14 mouse cellular contexts compared by ENCODE assay signal in the genomic region with DNA sequence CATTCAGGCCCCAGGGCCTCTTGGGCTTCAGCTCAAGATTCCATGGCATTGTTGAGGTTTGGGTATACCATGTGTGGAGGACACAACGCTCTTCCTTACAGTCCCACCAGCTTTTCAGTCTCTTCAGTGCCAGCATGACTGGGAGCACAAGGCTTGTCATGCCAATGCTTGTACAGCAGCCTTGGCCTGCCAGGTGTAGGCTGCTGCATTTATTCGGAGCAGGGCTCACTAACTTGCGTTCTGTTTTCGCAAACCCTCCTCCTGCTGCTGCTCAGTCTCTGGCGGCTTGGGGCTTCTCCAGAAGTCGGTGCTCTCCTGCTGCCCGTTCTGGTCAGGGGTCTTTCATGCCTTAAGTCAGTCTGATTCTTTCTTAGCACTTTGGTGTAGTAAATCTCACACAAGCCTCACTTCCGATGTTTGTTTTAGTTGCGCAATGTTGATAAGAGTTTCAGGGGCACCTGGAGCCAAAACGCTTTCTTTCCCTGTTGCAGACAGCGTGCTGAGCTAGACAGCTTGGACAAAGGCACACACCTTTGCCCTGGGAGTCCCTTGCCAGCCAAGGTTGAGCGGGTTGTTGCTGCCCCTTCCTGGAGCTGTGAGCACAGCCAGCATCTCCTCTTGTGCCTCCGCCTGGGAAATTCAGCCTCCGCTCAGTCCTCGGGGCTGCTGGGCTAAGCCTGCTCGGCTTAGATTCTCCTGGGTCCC. TPM values are rescaled to one million over a fixed set of nuclear protein-coding genes. Genes with fewer than 3 reads are reported as not detected.
DNase-seq lines count a peak whose midpoint lies in the region; ATAC-seq and TF ChIP-seq lines count a peak whose summit lies in the region.
"Had no signal": no experiment of that assay in that cellular context is flagged by ENCODE, and none has a peak within 500 bp of the region (broad histone marks: within the 10 kb centered on the region; RNA-seq: fewer than 3 reads in every experiment).

No protein-coding gene starts in this region.

- H3K9me3 ChIP-seq in embryonic facial prominence, embryonic 10.5 days: no peaks in the 10 kb centered on the region
- H3K9me3 ChIP-seq: forebrain, embryonic 12.5 days; heart, embryonic 15.5 days had no signal

- peaks cover 2% of the 10 kb centered on the region; the same call in 1 of the 2 replicates for H3K79me2 ChIP-seq in liver, adult 2 months (ENCODE audit: control insufficient read depth, insufficient read depth, low read length)

- no peak for TF ChIP-seq POLR2A in liver, adult 2 months (IDR thresholded peaks at IDR 0.05; ENCODE audit: extremely low read depth, insufficient read depth, low read length)
- no peak for TF ChIP-seq POLR2A in lung, adult 2 months (IDR thresholded peaks at IDR 0.05; ENCODE audit: borderline replicate concordance, extremely low read depth, low read depth, low read length)

- no peaks in the 10 kb centered on the region for H3K27me3 ChIP-seq in liver, adult 2 months (ENCODE audit: control insufficient read depth, insufficient read depth, low read length)
- no peaks in the 10 kb centered on the region for H3K27me3 ChIP-seq in embryonic facial prominence, embryonic 10.5 days (replicated peaks; ENCODE audit: low read depth, poor library complexity, severe bottlenecking)
- H3K27me3 ChIP-seq: forebrain, embryonic 12.5 days; heart, embryonic 15.5 days had no signal

- peaks cover 14% of the 10 kb centered on the region for H3K4me1 ChIP-seq in liver, adult 2 months (ENCODE audit: control insufficient read depth, insufficient read depth, low read length)
- H3K4me1 ChIP-seq in embryonic facial prominence, embryonic 10.5 days: no peaks in the 10 kb centered on the region
- H3K4me1 ChIP-seq in lung, adult 2 months (ENCODE audit: control insufficient read depth, insufficient read depth, low read length): peaks cover 8% of the 10 kb centered on the region; the same call in 1 of the 2 replicates
- H3K4me1 ChIP-seq: forebrain, embryonic 12.5 days had no signal

- no peak overlapping the region for H3K9ac ChIP-seq in liver, adult 2 months (ENCODE audit: low read depth, low read length)
- H3K9ac ChIP-seq: forebrain, embryonic 12.5 days; heart, embryonic 15.5 days had no signal

- ATAC-seq in inflammation-experienced regulatory T-cells, adult 6 months: no peak

- no peak overlapping the region; the same call in 1 of the 2 replicates for H3K4me3 ChIP-seq in liver, adult 2 months (ENCODE audit: insufficient read depth, low read depth, low read length)
- no peak overlapping the region for H3K4me3 ChIP-seq in embryonic facial prominence, embryonic 10.5 days
- no peak overlapping the region for H3K4me3 ChIP-seq in lung, adult 2 months (replicated peaks; ENCODE audit: extremely low read depth, low read depth, low read length)
- H3K4me3 ChIP-seq: forebrain, embryonic 12.5 days; heart, embryonic 15.5 days had no signal

- H3K27ac ChIP-seq in liver, adult 2 months (replicated peaks; ENCODE audit: insufficient read depth, low read depth, low read length): peak overlapping the region; percentile 34
- H3K27ac ChIP-seq in embryonic facial prominence, embryonic 10.5 days (replicated peaks): 0 out of 2 replicates have a peak overlapping the region, but pooled peaks have one; percentile 36
- H3K27ac ChIP-seq: forebrain, embryonic 12.5 days; heart, embryonic 15.5 days had no signal

- H3K36me3 ChIP-seq in liver, adult 2 months (ENCODE audit: control insufficient read depth, insufficient read depth, low read length): no peaks in the 10 kb centered on the region
- peaks cover 20% of the 10 kb centered on the region for H3K36me3 ChIP-seq in embryonic facial prominence, embryonic 10.5 days (replicated peaks)

- peak; percentile 37 for TF ChIP-seq CTCF in liver, adult 2 months (IDR thresholded peaks at IDR 0.05; ENCODE audit: low read depth, low read length)
- no peak for TF ChIP-seq CTCF in lung, adult 2 months (IDR thresholded peaks at IDR 0.05; ENCODE audit: insufficient read depth, low read length)

- peak; percentile 98 for DNase-seq in liver, adult 2 months (ENCODE audit: extremely low read depth, low read depth, low spot score)
- no peak for DNase-seq in liver
- no peak for DNase-seq in embryonic facial prominence, embryonic 10.5 days (ENCODE audit: low spot score)
- DNase-seq in lung, adult 2 months: peak; percentile 45
- peak; percentile 79 for DNase-seq in yolk sac, embryonic 10.5 days (ENCODE audit: low spot score)
- no peak for DNase-seq in right cerebral cortex, postnatal 36 days (ENCODE audit: low spot score in 2 of 2)
- no peak for DNase-seq in thymus, postnatal 0 days (ENCODE audit: low spot score)
- DNase-seq: gastrocnemius, postnatal 10 days; thymus, postnatal 36 days had no signal

- WGBS in liver, adult 2 months: 21% methylated on average over 16 of the region's 16 CpGs
- 78% methylated on average over 16 of the region's 16 CpGs for WGBS in embryonic facial prominence, embryonic 10.5 days
- WGBS in lung, adult 2 months: 31% methylated on average over 16 of the region's 16 CpGs

RNA-seq across cellular contexts. Expression of gene Mustn1, which starts 17.4 kb away (rescaled TPM):
- 1.0 and 2.3 TPM in 2 replicates for total RNA-seq in liver, adult 2 months (2014; rRNA removed)
- polyA plus RNA-seq in liver, adult 2 months (2012; rRNA removed): 4.1 and 4.4 TPM in 2 replicates
- polyA plus RNA-seq in embryonic facial prominence, embryonic 10.5 days (2016; fragmentation: Nextera tagmentation; extraction: Ambion mirVana): 0.52 and 0.67 TPM in 2 replicates
- polyA plus RNA-seq in lung, adult 2 months (2012; rRNA removed): 44.8 and 50.3 TPM in 2 replicates
- polyA plus RNA-seq in inflammation-experienced regulatory T-cells, adult 6 months (2017; shearing (Covaris generic)): 1 to 10 TPM in 2 of 3 experiments, under 1 TPM in 1; 0.49 to 1.3 (median 1.1) TPM
- 1.8 and 1.9 TPM in 2 replicates for polyA plus RNA-seq in thymus, postnatal 0 days (2015; fragmentation: Nextera tagmentation; extraction: Ambion mirVana)

RNA-seq across cellular contexts. Expression of gene Itih4, which starts 24.7 kb away (rescaled TPM):
- 1,004 and 1,280 TPM in 2 replicates for total RNA-seq in liver, adult 2 months (2014; rRNA removed)
- polyA plus RNA-seq in liver, adult 2 months (2012; rRNA removed): 1,016 and 1,052 TPM in 2 replicates
- polyA plus RNA-seq in embryonic facial prominence, embryonic 10.5 days (2016; fragmentation: Nextera tagmentation; extraction: Ambion mirVana): not detected in 2 replicates
- polyA plus RNA-seq in lung, adult 2 months (2012; rRNA removed): 37.7 and 43.4 TPM in 2 replicates
- polyA plus RNA-seq in inflammation-experienced regulatory T-cells, adult 6 months (2017; shearing (Covaris generic)): not detected
- polyA plus RNA-seq in thymus, postnatal 0 days (2015; fragmentation: Nextera tagmentation; extraction: Ambion mirVana): 0.09 and 0.64 TPM in 2 replicates
- total RNA-seq: megakaryocyte progenitor cell, adult 5-6 weeks had no signal
- polyA plus RNA-seq: embryonic facial prominence, embryonic 11.5 days; forebrain, embryonic 12.5 days had no signal

RNA-seq across cellular contexts. Expression of gene Tmem110, which starts 36.2 kb away (rescaled TPM):
- total RNA-seq in liver, adult 2 months (2014; rRNA removed): 3.7 and 4.1 TPM in 2 replicates
- polyA plus RNA-seq in liver, adult 2 months (2012; rRNA removed): 7.5 and 8.2 TPM in 2 replicates
- polyA plus RNA-seq in embryonic facial prominence, embryonic 10.5 days (2016; fragmentation: Nextera tagmentation; extraction: Ambion mirVana): 29.5 and 30.2 TPM in 2 replicates
- polyA plus RNA-seq in lung, adult 2 months (2012; rRNA removed): 40.6 and 43.7 TPM in 2 replicates
- polyA plus RNA-seq in inflammation-experienced regulatory T-cells, adult 6 months (2017; shearing (Covaris generic)): 1 to 10 TPM; 6.2 to 7.5 (median 6.6) TPM
- polyA plus RNA-seq in thymus, postnatal 0 days (2015; fragmentation: Nextera tagmentation; extraction: Ambion mirVana): 18.3 and 19.9 TPM in 2 replicates

Comparison
In these comparisons a context has a peak if more than half of its experiments do, and no peak if none do; other contexts are left out.
1. DNase-seq: peak in liver, adult 2 months (single experiment), lung, adult 2 months (single experiment) and yolk sac, embryonic 10.5 days (single experiment); none in liver (single experiment), embryonic facial prominence, embryonic 10.5 days (single experiment), right cerebral cortex, postnatal 36 days (0 of 2) and thymus, postnatal 0 days (single experiment).
2. RNA of gene Itih4, which starts 24.7 kb away (polyA plus RNA-seq): 1,016 to 1,052 TPM in liver, adult 2 months and 37.7 to 43.4 TPM in lung, adult 2 months; 0.09 to 0.64 TPM in thymus, postnatal 0 days, not detected in embryonic facial prominence, embryonic 10.5 days and not detected in inflammation-experienced regulatory T-cells, adult 6 months; every median in the first group is over 10 times any median in the second.